Mouse (Mus musculus): ENCODE data around the gene Spen. TPM values are rescaled to one million over a fixed set of nuclear protein-coding genes. Genes with fewer than 3 reads are reported as not detected.

Spen gene
- total and polyA plus RNA-seq, 2 experiments from 2014 or later: 2.3 to 4.9 TPM

GRCm38 (mm10) chr4:141526936-141527650 is 11.3 kb downstream of the Spen start:
- TF ChIP-seq EP300 (IDR thresholded peaks at IDR 0.05; ENCODE audit: low read depth) (no peak), CTCF (IDR thresholded peaks at IDR 0.05; ENCODE audit: low read depth) (no peak)
- no peak overlapping the region for H3K27ac ChIP-seq (ENCODE audit: low read depth)
- H3K9ac ChIP-seq (replicated peaks; ENCODE audit: low read depth, low read length): no peak overlapping the region
- no peaks in the 10 kb centered on the region for H3K9me3 ChIP-seq (replicated peaks; ENCODE audit: control insufficient read depth, low read length)
- peaks cover 1% of the 10 kb centered on the region for H3K36me3 ChIP-seq (replicated peaks; ENCODE audit: control insufficient read depth, insufficient read depth, low read length)
- ATAC-seq (ENCODE audit: insufficient read depth, low read depth) (no peak), DNase-seq (ENCODE audit: low spot score) (no peak)
- no peak overlapping the region for H3K4me2 ChIP-seq (ENCODE audit: low read depth, low read length)
- no peaks in the 10 kb centered on the region for H3K27me3 ChIP-seq (ENCODE audit: control insufficient read depth, insufficient read depth, low read length)
- 54% methylated on average over 7 of the region's 7 CpGs for whole genome bisulfite sequencing
- no peak overlapping the region for H3K4me3 ChIP-seq (ENCODE audit: low read depth, low read length)
- H3K4me1 ChIP-seq (ENCODE audit: control insufficient read depth, insufficient read depth): peaks cover 15% of the 10 kb centered on the region; the same call in 1 of the 2 replicates

GRCm38 (mm10) chr4:141525940-141526339 is 12.5 kb downstream of the Spen start:
- Histone ChIP-seq H3K36me3 (replicated peaks; ENCODE audit: control insufficient read depth, insufficient read depth, low read length) (peaks cover 13% of the 10 kb centered on the region), H3K4me3 (ENCODE audit: low read depth, low read length) (no peak overlapping the region), H3K27me3 (ENCODE audit: control insufficient read depth, insufficient read depth, low read length) (no peaks in the 10 kb centered on the region), H3K27ac (ENCODE audit: low read depth) (no peak overlapping the region), H3K9me3 (replicated peaks; ENCODE audit: control insufficient read depth, low read length) (no peaks in the 10 kb centered on the region), H3K4me1 (ENCODE audit: control insufficient read depth, insufficient read depth) (peaks cover 15% of the 10 kb centered on the region; the same call in 1 of the 2 replicates), H3K4me2 (ENCODE audit: low read depth, low read length) (no peak overlapping the region), H3K9ac (replicated peaks; ENCODE audit: low read depth, low read length) (no peak overlapping the region)
- TF ChIP-seq CTCF (IDR thresholded peaks at IDR 0.05; ENCODE audit: low read depth) (no peak), EP300 (IDR thresholded peaks at IDR 0.05; ENCODE audit: low read depth) (no peak)
- no peak for DNase-seq (ENCODE audit: low spot score)
- WGBS: 61% methylated on average over 2 of the region's 2 CpGs
- ATAC-seq (ENCODE audit: insufficient read depth, low read depth): no peak

- no peaks in the 10 kb centered on the region for H3K9me3 ChIP-seq (replicated peaks; ENCODE audit: control insufficient read depth, low read length)
- no peak overlapping the region for H3K4me2 ChIP-seq (ENCODE audit: low read depth, low read length)
- no peaks in the 10 kb centered on the region for H3K27me3 ChIP-seq (ENCODE audit: control insufficient read depth, insufficient read depth, low read length)
- H3K36me3 ChIP-seq (replicated peaks; ENCODE audit: control insufficient read depth, insufficient read depth, low read length): peaks cover 25% of the 10 kb centered on the region
- peak overlapping the region; percentile 54 for H3K27ac ChIP-seq (ENCODE audit: low read depth)
- H3K4me3 ChIP-seq (ENCODE audit: low read depth, low read length): no peak overlapping the region
- ATAC-seq (ENCODE audit: insufficient read depth, low read depth) (no peak; the same call in 1 of the 2 replicates), DNase-seq (ENCODE audit: low spot score) (no peak)
- 12% methylated on average over 6 of the region's 6 CpGs for WGBS
- peaks cover 15% of the 10 kb centered on the region; the same call in 1 of the 2 replicates for H3K4me1 ChIP-seq (ENCODE audit: control insufficient read depth, insufficient read depth)
- no peak overlapping the region for H3K9ac ChIP-seq (replicated peaks; ENCODE audit: low read depth, low read length)
- TF ChIP-seq CTCF (IDR thresholded peaks at IDR 0.05; ENCODE audit: low read depth) (no peak), EP300 (IDR thresholded peaks at IDR 0.05; ENCODE audit: low read depth) (no peak)
These were observed 13.7 kb downstream of the Spen start for GRCm38 (mm10) chr4:141524658-141525057.

- DNase-seq (ENCODE audit: low spot score) (no peak), ATAC-seq (ENCODE audit: insufficient read depth, low read depth) (no peak)
- WGBS: 47% methylated on average over 11 of the region's 11 CpGs
- peaks cover 33% of the 10 kb centered on the region for H3K36me3 ChIP-seq (replicated peaks; ENCODE audit: control insufficient read depth, insufficient read depth, low read length)
- H3K4me1 ChIP-seq (ENCODE audit: control insufficient read depth, insufficient read depth): peaks cover 9% of the 10 kb centered on the region; the same call in 1 of the 2 replicates
- H3K4me3 ChIP-seq (ENCODE audit: low read depth, low read length): no peak overlapping the region
- H3K9ac ChIP-seq (replicated peaks; ENCODE audit: low read depth, low read length): no peak overlapping the region
- H3K4me2 ChIP-seq (ENCODE audit: low read depth, low read length): 0 out of 2 replicates have a peak overlapping the region, but pooled peaks have one; percentile 3
- H3K27ac ChIP-seq (ENCODE audit: low read depth): no peak overlapping the region
- H3K27me3 ChIP-seq (ENCODE audit: control insufficient read depth, insufficient read depth, low read length): no peaks in the 10 kb centered on the region
- H3K9me3 ChIP-seq (replicated peaks; ENCODE audit: control insufficient read depth, low read length): no peaks in the 10 kb centered on the region
- TF ChIP-seq CTCF (IDR thresholded peaks at IDR 0.05; ENCODE audit: low read depth) (no peak), EP300 (IDR thresholded peaks at IDR 0.05; ENCODE audit: low read depth) (no peak)
These were observed 15.3 kb downstream of the Spen start for GRCm38 (mm10) chr4:141523128-141523527.

GRCm38 (mm10) chr4:141518386-141518785 is 20.0 kb downstream of the Spen start:
- H3K9me3 ChIP-seq (replicated peaks; ENCODE audit: control insufficient read depth, low read length): no peaks in the 10 kb centered on the region
- WGBS: 82% methylated on average over 3 of the region's 3 CpGs
- ATAC-seq (ENCODE audit: insufficient read depth, low read depth) (no peak), DNase-seq (ENCODE audit: low spot score) (no peak)
- H3K4me2 ChIP-seq (ENCODE audit: low read depth, low read length): no peak overlapping the region
- H3K4me1 ChIP-seq (ENCODE audit: control insufficient read depth, insufficient read depth): peaks cover 16% of the 10 kb centered on the region
- H3K4me3 ChIP-seq (ENCODE audit: low read depth, low read length): no peak overlapping the region
- no peak overlapping the region for H3K27ac ChIP-seq (ENCODE audit: low read depth)
- TF ChIP-seq EP300 (IDR thresholded peaks at IDR 0.05; ENCODE audit: low read depth) (no peak), CTCF (IDR thresholded peaks at IDR 0.05; ENCODE audit: low read depth) (no peak)
- H3K9ac ChIP-seq (replicated peaks; ENCODE audit: low read depth, low read length): no peak overlapping the region
- H3K27me3 ChIP-seq (ENCODE audit: control insufficient read depth, insufficient read depth, low read length): no peaks in the 10 kb centered on the region
- peaks cover 53% of the 10 kb centered on the region for H3K36me3 ChIP-seq (replicated peaks; ENCODE audit: control insufficient read depth, insufficient read depth, low read length)
